Mouse (Mus musculus) C2C12 (cell line): Measurements from ENCODE around the gene Krtap31-1.

Source experiments
- CEBPB ChIP-seq: IDR thresholded peaks from one replicate; pipeline ENCODE4 v1.6.1; 2011; ENCODE audit warnings: low read depth, mild to moderate bottlenecking, control low read depth, moderate library complexity
- CTCF ChIP-seq: IDR thresholded peaks from one replicate; pipeline ENCODE4 v1.5.1; 2011; ENCODE audit not compliant: control insufficient read depth, insufficient read depth, insufficient read length
- FOSL1 ChIP-seq: IDR thresholded peaks from one replicate; pipeline ENCODE4 v1.8.0; 2011; ENCODE audit warnings: mild to moderate bottlenecking, low read length; ENCODE audit not compliant: poor library complexity, insufficient read depth, severe bottlenecking
- MAX ChIP-seq: IDR thresholded peaks from one replicate; pipeline ENCODE4 v1.6.1; 2011; ENCODE audit warnings: mild to moderate bottlenecking, control low read depth
- MYOD1 ChIP-seq: IDR thresholded peaks from one replicate; pipeline ENCODE4 v1.6.1; 2011; ENCODE audit warnings: low read depth; ENCODE audit not compliant: control insufficient read depth, insufficient read length
- MYOG ChIP-seq: IDR thresholded peaks from one replicate; pipeline ENCODE4 v1.6.1; 2011; ENCODE audit not compliant: control insufficient read depth, insufficient read length; ENCODE audit errors: extremely low read depth
- USF1 ChIP-seq: IDR thresholded peaks from one replicate; pipeline ENCODE4 v1.6.1; 2011; ENCODE audit warnings: low read depth, mild to moderate bottlenecking, control low read depth, moderate library complexity

GRCm38 (mm10) chr11:99935991-99936390 lies 28.3 kb downstream of the Krtap31-1 start, which contains the start of gene Krtap31-2:
- TF ChIP-seq CTCF (no peak), MAX (no peak), USF1 (no peak), MYOD1 (no peak), CEBPB (no peak), MYOG (no peak), FOSL1 (no peak)
